Mouse (Mus musculus) embryonic fibroblast, embryonic 13.5 days (primary cell): ENCODE data around the gene Cd9.
A peak's percentile ranks its signal among the peaks of the same experiment; 100 is the strongest.

Experiments used
- CTCF ChIP-seq: IDR thresholded peaks from 2 replicates; pipeline ENCODE4 v1.5.1; 2011; ENCODE audit warnings: mild to moderate bottlenecking, control low read depth, low read length, moderate library complexity, borderline replicate concordance; ENCODE audit not compliant: insufficient read depth
- POLR2A ChIP-seq: IDR thresholded peaks from 2 replicates; pipeline ENCODE4 v1.6.1; 2011; ENCODE audit warnings: low read depth, mild to moderate bottlenecking, control low read depth, low read length, moderate library complexity

- TF ChIP-seq CTCF, result peak; percentile 56
- TF ChIP-seq POLR2A, result no peak
Measured at GRCm38 (mm10) chr6:125418744-125419143, 75.8 kb downstream of the Cd9 start.
